Mouse (Mus musculus) testis, postnatal 14 days (tissue): Measurements from ENCODE around the gene Fndc3a.

Experiments
- DNase-seq: peaks from one replicate; pipeline ENCODE4 v3.0.0; 2021; ENCODE audit warnings: low spot score

Fndc3a gene

GRCm38 (mm10) chr14:72671911-72672310, 37.9 kb downstream of the Fndc3a start:
- DNase-seq: no peak

GRCm38 (mm10) chr14:72670987-72671386, 38.8 kb downstream of the Fndc3a start:
- no peak for DNase-seq

- DNase-seq: no peak
These were observed 60.5 kb downstream of the Fndc3a start for GRCm38 (mm10) chr14:72649268-72649667.

GRCm38 (mm10) chr14:72645512-72645911, 64.3 kb downstream of the Fndc3a start:
- no peak for DNase-seq

GRCm38 (mm10) chr14:72644620-72645019, 65.2 kb downstream of the Fndc3a start:
- no peak for DNase-seq

- peak; percentile 37 for DNase-seq
These were observed 71.3 kb downstream of the Fndc3a start for GRCm38 (mm10) chr14:72638507-72638906.

GRCm38 (mm10) chr14:72633571-72633970, 76.2 kb downstream of the Fndc3a start:
- DNase-seq: no peak

- DNase-seq: no peak
These were observed 84.4 kb downstream of the Fndc3a start for GRCm38 (mm10) chr14:72625411-72625810.

- no peak for DNase-seq
These were observed 105.7 kb downstream of the Fndc3a start for GRCm38 (mm10) chr14:72604077-72604476.

GRCm38 (mm10) chr14:72603194-72603521, 106.6 kb downstream of the Fndc3a start:
- DNase-seq: no peak

- peak; percentile 87 for DNase-seq
These were observed 107.1 kb downstream of the Fndc3a start for GRCm38 (mm10) chr14:72602521-72603193.

GRCm38 (mm10) chr14:72601381-72602305, 108.2 kb downstream of the Fndc3a start:
- DNase-seq: no peak

GRCm38 (mm10) chr14:72600375-72600774, 109.4 kb downstream of the Fndc3a start:
- DNase-seq: no peak

- no peak for DNase-seq
These were observed 110.6 kb downstream of the Fndc3a start for GRCm38 (mm10) chr14:72598976-72599740.

- DNase-seq: no peak
These were observed 115.6 kb downstream of the Fndc3a start for GRCm38 (mm10) chr14:72594191-72594590.

GRCm38 (mm10) chr14:72589415-72589814, 120.4 kb downstream of the Fndc3a start:
- DNase-seq: no peak

- no peak for DNase-seq
These were observed 126.8 kb downstream of the Fndc3a start for GRCm38 (mm10) chr14:72582979-72583378.

GRCm38 (mm10) chr14:72580991-72581390, 128.8 kb downstream of the Fndc3a start:
- no peak for DNase-seq

- DNase-seq: no peak
These were observed 133.5 kb downstream of the Fndc3a start for GRCm38 (mm10) chr14:72576283-72576682.

- no peak for DNase-seq
These were observed 145.9 kb downstream of the Fndc3a start for GRCm38 (mm10) chr14:72563941-72564340.

- no peak for DNase-seq
These were observed 151.0 kb downstream of the Fndc3a start for GRCm38 (mm10) chr14:72558795-72559194.

GRCm38 (mm10) chr14:72555846-72556245, 154.0 kb downstream of the Fndc3a start:
- no peak for DNase-seq
